Mouse (Mus musculus) frontal cortex, postnatal 36 days (tissue): Measurements from ENCODE around the gene Gm17490.

Experiments used
- DNase-seq, 2 experiments: peaks; one replicate each; pipeline ENCODE4 v3.0.0; 2022; ENCODE audit warnings: low spot score in 2 of 2

Gm17490 gene

GRCm38 (mm10) chr2:11625890-11626289 is at the start of gene Gm17490:
Gene Gm17490, minus strand, starts transcription at chr2:11626264.
- DNase-seq, result no peak

- no peak for DNase-seq
Observed at GRCm38 (mm10) chr2:11672144-11672543, 46.1 kb upstream of the Gm17490 start.

GRCm38 (mm10) chr2:11665326-11665725 is 39.3 kb upstream of the Gm17490 start:
- DNase-seq, result no peak

GRCm38 (mm10) chr2:11664806-11665205 is 38.7 kb upstream of the Gm17490 start:
- DNase-seq, result no peak

GRCm38 (mm10) chr2:11664367-11664766 is 38.3 kb upstream of the Gm17490 start:
- DNase-seq, result peak in 1 of 2 experiments; percentile 23

GRCm38 (mm10) chr2:11663961-11664360 is 37.9 kb upstream of the Gm17490 start:
- DNase-seq, result peak; percentile 72 to 88

GRCm38 (mm10) chr2:11662907-11663230 is 36.8 kb upstream of the Gm17490 start:
- no peak for DNase-seq

- no peak for DNase-seq
Observed at GRCm38 (mm10) chr2:11662143-11662906, 36.3 kb upstream of the Gm17490 start.

- DNase-seq, result peak in 1 of 2 experiments; percentile 26
Observed at GRCm38 (mm10) chr2:11659263-11659662, 33.2 kb upstream of the Gm17490 start.

- DNase-seq, result no peak
Observed at GRCm38 (mm10) chr2:11657581-11657980, 31.5 kb upstream of the Gm17490 start.

- DNase-seq, result peak; percentile 13 to 70
Observed at GRCm38 (mm10) chr2:11654990-11655931, 29.2 kb upstream of the Gm17490 start.

- DNase-seq, result no peak
Observed at GRCm38 (mm10) chr2:11653780-11654179, 27.7 kb upstream of the Gm17490 start.

- no peak for DNase-seq
Observed at GRCm38 (mm10) chr2:11653330-11653729, 27.3 kb upstream of the Gm17490 start.

GRCm38 (mm10) chr2:11652780-11653179 is 26.7 kb upstream of the Gm17490 start:
- DNase-seq, result no peak

- no peak for DNase-seq
Observed at GRCm38 (mm10) chr2:11652196-11652595, 26.1 kb upstream of the Gm17490 start.

- no peak for DNase-seq
Observed at GRCm38 (mm10) chr2:11651476-11651875, 25.4 kb upstream of the Gm17490 start.

- no peak for DNase-seq
Observed at GRCm38 (mm10) chr2:11645297-11645696, 19.2 kb upstream of the Gm17490 start.

GRCm38 (mm10) chr2:11644057-11644456 is 18.0 kb upstream of the Gm17490 start:
- DNase-seq, result no peak

- DNase-seq, result no peak
Observed at GRCm38 (mm10) chr2:11642451-11642941, 16.4 kb upstream of the Gm17490 start, which contains the start of gene Il2ra. Gene Il2ra, plus strand, starts transcription at chr2:11642807.

- no peak for DNase-seq
Observed at GRCm38 (mm10) chr2:11637115-11637514, 11.1 kb upstream of the Gm17490 start.

- no peak for DNase-seq
Observed at GRCm38 (mm10) chr2:11636138-11636480, 10.0 kb upstream of the Gm17490 start.

GRCm38 (mm10) chr2:11635471-11636137 is 9.5 kb upstream of the Gm17490 start:
- no peak for DNase-seq
